Mouse (Mus musculus) kidney, embryonic 15.5 days (tissue): ENCODE measurements around the gene Ppp2r5e. TPM values are rescaled to one million over a fixed set of nuclear protein-coding genes. Genes with fewer than 3 reads are reported as not detected.

ENCODE experiments used
- ATAC-seq: fragments of 200-750 bp; cut with Nextera tagmentation; replicated peaks from 2 replicates; pipeline ENCODE4 v1.8.0; 2017; ENCODE audit warnings: moderate TSS enrichment; ENCODE audit not compliant: low FRiP score
- H3K27ac ChIP-seq: fragments of 300-500 bp; sonication (generic); 2 replicates; pipeline ENCODE4 v1.5.1; 2015; ENCODE audit warnings: mild to moderate bottlenecking, inconsistent platforms
- H3K27me3 ChIP-seq: fragments of 300-500 bp; sonication (generic); 2 replicates; pipeline ENCODE4 v1.6.1; 2015; ENCODE audit warnings: inconsistent platforms
- H3K36me3 ChIP-seq: fragments of 300-500 bp; sonication (generic); 2 replicates; pipeline ENCODE4 v1.6.1; 2015; ENCODE audit warnings: inconsistent platforms
- H3K4me1 ChIP-seq: fragments of 300-500 bp; sonication (generic); 2 replicates; pipeline ENCODE4 v1.6.1; 2015; ENCODE audit warnings: inconsistent platforms
- H3K4me2 ChIP-seq: fragments of 300-500 bp; sonication (generic); 2 replicates; pipeline ENCODE4 v1.6.1; 2015; ENCODE audit warnings: moderate library complexity, mild to moderate bottlenecking, inconsistent platforms
- H3K4me3 ChIP-seq: fragments of 300-500 bp; sonication (generic); replicated peaks from 2 replicates; pipeline ENCODE4 v1.5.1; 2015; ENCODE audit warnings: mild to moderate bottlenecking, inconsistent platforms
- H3K9ac ChIP-seq: fragments of 300-500 bp; sonication (generic); 2 replicates; pipeline ENCODE4 v1.6.1; 2015; ENCODE audit warnings: mild to moderate bottlenecking, inconsistent platforms
- H3K9me3 ChIP-seq: fragments of 300-500 bp; sonication (generic); replicated peaks from 2 replicates; pipeline ENCODE4 v1.6.1; 2016; ENCODE audit warnings: inconsistent platforms
- WGBS: fragments of 180-500 bp; shearing (Covaris S2); methylation state at CpG from one replicate; pipeline ENCODE4 v1.1.7; 2015; ENCODE audit warnings: mixed read lengths; 5-methylcytosine and 5-hydroxymethylcytosine counted together
- polyA plus RNA-seq: library from polyadenylated mRNA; unstranded; fragments of >200 nt; fragmentation: Nextera tagmentation; extraction: Ambion mirVana; gene quantifications from 2 replicates; pipeline ENCODE4 v1.2.1, GENCODE M21; 2015

Gene Ppp2r5e
- polyA plus RNA-seq, 1 experiment from 2014 or later, result 12.4 TPM

GRCm38 (mm10) chr12:75414991-75415390 is 181.1 kb downstream of the Ppp2r5e start:
- no peak overlapping the region for H3K4me2 ChIP-seq
- no peaks in the 10 kb centered on the region for H3K9me3 ChIP-seq
- ATAC-seq, result no peak
- 73% methylated on average over 6 of the region's 6 CpGs for WGBS
- H3K36me3 ChIP-seq, result no peaks in the 10 kb centered on the region
- H3K4me1 ChIP-seq, result no peaks in the 10 kb centered on the region
- no peak overlapping the region for H3K27ac ChIP-seq
- no peak overlapping the region for H3K4me3 ChIP-seq
- no peak overlapping the region for H3K9ac ChIP-seq
- no peaks in the 10 kb centered on the region for H3K27me3 ChIP-seq

- no peaks in the 10 kb centered on the region for H3K27me3 ChIP-seq
- H3K4me1 ChIP-seq, result no peaks in the 10 kb centered on the region
- H3K27ac ChIP-seq, result no peak overlapping the region
- 79% methylated on average over 9 of the region's 9 CpGs for WGBS
- no peak overlapping the region for H3K4me3 ChIP-seq
- no peak overlapping the region for H3K9ac ChIP-seq
- no peak overlapping the region for H3K4me2 ChIP-seq
- H3K9me3 ChIP-seq, result no peaks in the 10 kb centered on the region
- ATAC-seq, result no peak
- no peaks in the 10 kb centered on the region for H3K36me3 ChIP-seq
Measured at GRCm38 (mm10) chr12:75412964-75413363, 183.1 kb downstream of the Ppp2r5e start.

Other genes with a start within 250 kb of the Ppp2r5e start
- gene Gphb5, start 179.5 kb downstream of the Ppp2r5e start, polyA plus RNA-seq, result not detected in 2 replicates
- gene Wdr89, start 73.3 kb upstream of the Ppp2r5e start, polyA plus RNA-seq, result 13.2 and 15.4 TPM in 2 replicates
- 14.1 and 14.3 TPM in 2 replicates for gene Sgpp1, start 139.5 kb upstream of the Ppp2r5e start, polyA plus RNA-seq
- gene Syne2, start 221.9 kb upstream of the Ppp2r5e start, polyA plus RNA-seq, result 60.2 and 60.9 TPM in 2 replicates